Mouse (Mus musculus) ovary, adult 2 months (tissue): ENCODE measurements around the gene Gm8229. TPM values are rescaled to one million over a fixed set of nuclear protein-coding genes. Genes with fewer than 3 reads are reported as not detected.

ENCODE experiments used
- polyA plus RNA-seq: library from polyadenylated mRNA; depleted of rRNA; stranded (reverse); fragments of >200 nt; gene quantifications from 2 replicates; pipeline ENCODE4 v1.2.3, GENCODE M21; 2012; rRNA removed

Gm8229 gene
- polyA plus RNA-seq = not detected in 2 replicates

DNA sequence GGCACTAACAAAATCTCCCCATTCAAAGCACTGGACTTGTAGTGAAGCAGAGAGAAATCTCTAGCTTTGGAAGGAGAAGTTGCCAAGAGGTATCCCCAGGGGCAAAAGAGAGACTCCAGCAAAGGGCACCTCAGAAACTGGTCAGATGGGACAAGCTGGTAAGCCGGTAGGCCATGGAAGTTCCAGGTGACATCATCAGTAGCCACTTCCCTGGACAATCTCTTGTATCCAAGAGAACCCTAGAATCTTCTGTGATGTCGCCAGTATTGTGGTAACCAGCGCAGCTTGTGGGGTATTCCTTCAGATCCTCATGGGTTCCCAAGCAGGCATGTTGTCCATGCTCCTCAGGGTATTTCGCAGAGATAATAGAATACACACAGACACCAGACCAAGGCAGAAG is at the start of gene Gm8229:
Gm8229 (plus strand) TSS at position 301 of the 400 bp plus-strand sequence.

DNA sequence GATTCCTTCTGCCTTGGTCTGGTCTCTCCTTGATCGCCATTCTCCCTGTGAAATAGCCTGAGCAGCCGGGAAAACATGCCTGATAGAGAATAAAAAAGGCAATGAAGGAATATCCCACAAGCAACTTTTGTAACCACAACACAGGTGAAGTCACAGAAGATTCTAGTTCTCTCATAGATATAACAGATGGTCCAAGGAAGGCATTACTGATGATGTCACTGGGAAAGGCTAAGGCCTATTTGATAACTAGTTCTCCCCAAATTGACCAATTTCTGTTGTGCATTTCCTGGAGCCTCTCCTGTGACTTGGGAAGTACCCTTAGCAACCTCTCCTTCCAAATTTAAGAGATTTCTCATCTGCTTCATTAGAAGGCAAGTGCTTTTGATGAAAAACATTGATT is 26.7 kb upstream of the Gm8229 start, which contains the start of gene Gm5930:
Gm5930 (minus strand) TSS at position 101 of the 400 bp plus-strand sequence.

DNA sequence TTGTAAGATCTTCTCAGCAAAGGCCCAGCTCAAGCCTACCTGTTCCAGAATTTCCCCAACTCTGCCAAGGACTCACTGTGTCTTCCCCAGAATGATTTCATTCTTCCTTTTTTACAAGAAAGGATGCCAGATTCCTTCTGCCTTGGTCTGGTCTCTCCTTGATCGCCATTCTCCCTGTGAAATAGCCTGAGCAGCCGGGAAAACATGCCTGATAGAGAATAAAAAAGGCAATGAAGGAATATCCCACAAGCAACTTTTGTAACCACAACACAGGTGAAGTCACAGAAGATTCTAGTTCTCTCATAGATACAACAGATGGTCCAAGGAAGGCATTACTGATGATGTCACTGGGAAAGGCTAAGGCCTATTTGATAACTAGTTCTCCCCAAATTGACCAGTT is 45.4 kb downstream of the Gm8229 start, which contains the start of gene Gm3371:
Gm3371 (minus strand) TSS at position 101 of the 400 bp plus-strand sequence.

Other genes starting within 250 kb of the Gm8229 start
- not detected in 2 replicates for gene Gm3327, start 241.5 kb upstream of the Gm8229 start, polyA plus RNA-seq
- not detected in 2 replicates for gene Gm8212, start 167.7 kb upstream of the Gm8229 start, polyA plus RNA-seq
- not detected in 2 replicates for gene 4930503E14Rik, start 152.1 kb upstream of the Gm8229 start, polyA plus RNA-seq
- gene Gm8220, start 79.8 kb upstream of the Gm8229 start, polyA plus RNA-seq = not detected in 2 replicates
- not detected in 2 replicates for gene Gm5930, start 26.8 kb upstream of the Gm8229 start, polyA plus RNA-seq
- gene Gm3371, start 45.3 kb downstream of the Gm8229 start, polyA plus RNA-seq = not detected in 2 replicates
- gene Gm8232, start 68.3 kb downstream of the Gm8229 start, polyA plus RNA-seq = not detected in 2 replicates
- not detected in 2 replicates for gene BC061237, start 127.1 kb downstream of the Gm8229 start, polyA plus RNA-seq
- gene Gm17093, start 152.9 kb downstream of the Gm8229 start, polyA plus RNA-seq = not detected in 2 replicates
- gene Gm8247, start 217.8 kb downstream of the Gm8229 start, polyA plus RNA-seq = not detected in 2 replicates